Mouse (Mus musculus) lung, postnatal 0 days (tissue): ENCODE data around the gene H2al1b.

ENCODE experiments used
- CTCF ChIP-seq: IDR thresholded peaks from 2 replicates; pipeline ENCODE4 v1.5.1; 2016; ENCODE audit warnings: antibody characterized with exemption, mild to moderate bottlenecking
- EP300 ChIP-seq: IDR thresholded peaks from 2 replicates; pipeline ENCODE4 v1.6.1; 2016; ENCODE audit warnings: antibody characterized with exemption, mild to moderate bottlenecking, control low read depth

DNA sequence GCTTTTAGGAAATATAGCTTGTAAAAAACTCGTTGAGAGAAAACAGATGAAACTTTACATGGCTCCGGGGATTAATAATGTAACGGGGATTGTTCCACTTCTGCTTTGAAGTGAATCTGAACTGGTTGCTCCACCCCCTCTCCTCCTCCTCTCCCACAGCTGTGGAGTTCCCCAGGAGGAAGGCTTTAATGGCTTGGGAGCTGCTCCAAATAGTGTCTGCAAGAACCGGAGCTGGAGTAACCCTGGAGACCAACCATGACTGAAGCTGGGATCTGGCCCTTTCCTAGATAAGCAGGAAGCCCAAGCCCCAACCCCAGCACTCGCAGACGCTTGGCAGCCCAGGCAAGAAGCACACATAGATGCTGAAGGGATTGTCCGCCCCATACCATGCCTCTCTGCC, 34.4 kb upstream of the H2al1b start:
- TF ChIP-seq EP300 = no peak
- TF ChIP-seq CTCF = no peak
